In the genomic region with DNA sequence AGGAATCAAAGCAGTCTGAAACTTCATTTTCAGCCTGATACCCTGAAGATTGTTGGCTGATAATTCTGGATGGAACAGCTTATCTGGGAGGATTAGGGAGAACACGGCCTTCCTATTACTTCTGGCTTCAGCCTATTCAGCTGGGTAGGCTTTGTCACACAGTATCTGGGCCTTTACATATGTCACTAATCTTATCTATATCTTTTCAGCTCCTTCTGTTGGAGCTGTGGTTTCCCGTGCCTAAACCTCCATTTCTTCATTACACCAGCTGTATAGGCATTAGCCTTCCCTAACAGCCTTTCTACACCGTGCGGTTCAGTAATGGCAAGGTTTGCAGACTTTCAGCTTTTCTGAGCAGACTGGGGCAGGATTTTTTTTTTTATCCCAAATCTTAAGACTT, we compare ENCODE assay signal across 23 mouse cellular contexts.
A peak's percentile ranks its signal among the peaks of the same experiment; 100 is the strongest.
DNase-seq lines count a peak whose midpoint lies in the region; ATAC-seq and TF ChIP-seq lines count a peak whose summit lies in the region.
"Had no signal": no experiment of that assay in that cellular context is flagged by ENCODE, and none has a peak within 500 bp of the region (broad histone marks: within the 10 kb centered on the region; RNA-seq: fewer than 3 reads in every experiment).

No protein-coding gene starts in this region.

- TF ChIP-seq CTCF in brain, embryonic 14.5 days (IDR thresholded peaks at IDR 0.05; ENCODE audit: borderline replicate concordance, extremely low read depth, insufficient read depth, insufficient read length): no peak
- TF ChIP-seq CTCF in liver, postnatal 0 days (IDR thresholded peaks at IDR 0.05; ENCODE audit: low read depth): no peak
- no peak for TF ChIP-seq CTCF in kidney, adult 2 months (conservative IDR thresholded peaks at IDR 0.05; ENCODE audit: insufficient read depth, insufficient read length, low read depth, low read length)

- WGBS in midbrain, embryonic 13.5 days: 16% methylated on average over 4 of the region's 4 CpGs
- 38% methylated on average over 4 of the region's 4 CpGs for WGBS in midbrain, embryonic 10.5 days
- 41% methylated on average over 4 of the region's 4 CpGs for WGBS in liver, postnatal 0 days (ENCODE audit: insufficient replicate concordance)
- 91% methylated on average over 4 of the region's 4 CpGs for WGBS in kidney, adult 2 months

- no peak for TF ChIP-seq POLR2A in brain, embryonic 14.5 days (IDR thresholded peaks at IDR 0.05; ENCODE audit: borderline replicate concordance, extremely low read depth, insufficient read depth, insufficient read length, poor library complexity, severe bottlenecking)
- no peak for TF ChIP-seq POLR2A in kidney, adult 2 months (IDR thresholded peaks at IDR 0.05; ENCODE audit: low read depth, low read length)

- H3K4me2 ChIP-seq in midbrain, embryonic 13.5 days (replicated peaks): no peak overlapping the region
- H3K4me2 ChIP-seq in liver, postnatal 0 days (ENCODE audit: low read depth, low read length): no peak overlapping the region
- H3K4me2 ChIP-seq: forebrain, embryonic 13.5 days; hindbrain, embryonic 15.5 days had no signal

- no peaks in the 10 kb centered on the region for H3K9me3 ChIP-seq in midbrain, embryonic 13.5 days
- no peaks in the 10 kb centered on the region for H3K9me3 ChIP-seq in midbrain, embryonic 10.5 days (replicated peaks)
- H3K9me3 ChIP-seq in liver, postnatal 0 days (ENCODE audit: low read length): no peaks in the 10 kb centered on the region
- H3K9me3 ChIP-seq: forebrain, embryonic 13.5 days; hindbrain, embryonic 15.5 days; megakaryocyte, embryonic 14.5 days had no signal

- intact Hi-C loops in left cerebral cortex, postnatal 14 days (cut with DNase I): no loop called here

- peak; percentile 34; the same call in 1 of the 2 replicates for TF ChIP-seq EP300 in liver, postnatal 0 days (IDR thresholded peaks at IDR 0.05; ENCODE audit: low read depth)

- no peak overlapping the region for H3K4me3 ChIP-seq in midbrain, embryonic 13.5 days (replicated peaks)
- no peak overlapping the region for H3K4me3 ChIP-seq in midbrain, embryonic 10.5 days
- no peak overlapping the region for H3K4me3 ChIP-seq in liver, postnatal 0 days (ENCODE audit: low read depth, low read length)
- no peak overlapping the region for H3K4me3 ChIP-seq in kidney, adult 2 months (ENCODE audit: insufficient read depth, low read depth, low read length)
- H3K4me3 ChIP-seq: forebrain, embryonic 13.5 days; hindbrain, embryonic 15.5 days; megakaryocyte, embryonic 14.5 days; myocyte had no signal

- no peak overlapping the region for H3K9ac ChIP-seq in midbrain, embryonic 13.5 days (replicated peaks)
- H3K9ac ChIP-seq in liver, postnatal 0 days (replicated peaks): no peak overlapping the region
- H3K9ac ChIP-seq: forebrain, embryonic 13.5 days; hindbrain, embryonic 15.5 days had no signal

- H3K4me1 ChIP-seq in midbrain, embryonic 13.5 days (replicated peaks): peaks cover 9% of the 10 kb centered on the region
- H3K4me1 ChIP-seq in midbrain, embryonic 10.5 days: peaks cover 25% of the 10 kb centered on the region
- H3K4me1 ChIP-seq in liver, postnatal 0 days (ENCODE audit: insufficient read depth): no peaks in the 10 kb centered on the region
- no peaks in the 10 kb centered on the region for H3K4me1 ChIP-seq in kidney, adult 2 months (ENCODE audit: control insufficient read depth, insufficient read depth, low read length)
- H3K4me1 ChIP-seq: hindbrain, embryonic 15.5 days had no signal

- H3K27me3 ChIP-seq in midbrain, embryonic 13.5 days: peaks cover 7% of the 10 kb centered on the region
- H3K27me3 ChIP-seq in midbrain, embryonic 10.5 days (ENCODE audit: low read depth, poor library complexity, severe bottlenecking): peaks cover 49% of the 10 kb centered on the region
- no peaks in the 10 kb centered on the region for H3K27me3 ChIP-seq in liver, postnatal 0 days (ENCODE audit: insufficient read depth, low read length)
- no peaks in the 10 kb centered on the region for H3K27me3 ChIP-seq in kidney, adult 2 months (replicated peaks; ENCODE audit: control insufficient read depth, insufficient read depth, low read length)
- H3K27me3 ChIP-seq: forebrain, embryonic 13.5 days; hindbrain, embryonic 15.5 days had no signal

- DNase-seq in midbrain, embryonic 10.5 days (ENCODE audit: low spot score): no peak
- DNase-seq in brain, embryonic 14.5 days (ENCODE audit: low read depth): peak; percentile 45
- no peak for DNase-seq in liver, postnatal 0 days
- no peak for DNase-seq in left cerebral cortex, postnatal 14 days (ENCODE audit: low spot score in 2 of 2)
- no peak for DNase-seq in kidney, adult 2 months
- DNase-seq in kidney, postnatal 4 days: no peak
- DNase-seq: adrenal gland, postnatal 10 days; cerebellum, adult 2 months; cerebellum, postnatal 36 days; gastrocnemius, postnatal 36 days; heart, postnatal 36 days; kidney, adult 9 months; kidney, postnatal 14 days; lung, adult 2 months; lung, postnatal 14 days; right cerebral cortex, postnatal 14 days; thymus, adult 2 months had no signal

- no peak overlapping the region for H3K27ac ChIP-seq in midbrain, embryonic 13.5 days
- H3K27ac ChIP-seq in midbrain, embryonic 10.5 days (replicated peaks): no peak overlapping the region
- no peak overlapping the region for H3K27ac ChIP-seq in liver, postnatal 0 days (ENCODE audit: low read depth)
- H3K27ac ChIP-seq in kidney, adult 2 months (ENCODE audit: insufficient read depth, low read depth, low read length): no peak overlapping the region
- H3K27ac ChIP-seq: forebrain, embryonic 13.5 days; hindbrain, embryonic 15.5 days; stomach, postnatal 0 days had no signal

- no peaks in the 10 kb centered on the region for H3K36me3 ChIP-seq in midbrain, embryonic 13.5 days
- no peaks in the 10 kb centered on the region for H3K36me3 ChIP-seq in midbrain, embryonic 10.5 days
- H3K36me3 ChIP-seq in liver, postnatal 0 days (replicated peaks; ENCODE audit: insufficient read depth, low read length): no peaks in the 10 kb centered on the region
- H3K36me3 ChIP-seq in kidney, adult 2 months (ENCODE audit: control insufficient read depth, insufficient read depth, low read length): no peaks in the 10 kb centered on the region
- H3K36me3 ChIP-seq: hindbrain, embryonic 15.5 days had no signal

- ATAC-seq in midbrain, embryonic 13.5 days: peak; percentile 68
- ATAC-seq in liver, postnatal 0 days: no peak
- ATAC-seq: forebrain, embryonic 13.5 days had no signal
